Mouse (Mus musculus) limb, embryonic 12.5 days (tissue): ENCODE measurements around the gene Ttll5. TPM values are rescaled to one million over a fixed set of nuclear protein-coding genes. Genes with fewer than 3 reads are reported as not detected.
A peak's percentile ranks its signal among the peaks of the same experiment; 100 is the strongest.

ENCODE experiments used
- ATAC-seq: fragments of 200-750 bp; cut with Nextera tagmentation; 2 replicates; pipeline ENCODE4 v1.8.0; 2017; ENCODE audit warnings: low read depth, moderate TSS enrichment; ENCODE audit not compliant: insufficient number of reproducible peaks, insufficient read depth, low FRiP score, low TSS enrichment
- H3K27ac ChIP-seq: fragments of 300-500 bp; sonication (generic); 2 replicates; pipeline ENCODE4 v1.5.1; 2016; ENCODE audit warnings: mild to moderate bottlenecking, moderate library complexity
- H3K27me3 ChIP-seq: fragments of 300-500 bp; sonication (generic); 2 replicates; pipeline ENCODE4 v1.6.1; 2016; ENCODE audit warnings: mild to moderate bottlenecking, moderate library complexity
- H3K36me3 ChIP-seq: fragments of 300-500 bp; sonication (generic); 2 replicates; pipeline ENCODE4 v1.6.1; 2016; ENCODE audit warnings: mild to moderate bottlenecking, moderate library complexity
- H3K4me1 ChIP-seq: fragments of 300-500 bp; sonication (generic); replicated peaks from 2 replicates; pipeline ENCODE4 v1.6.1; 2016
- H3K4me2 ChIP-seq: fragments of 300-500 bp; sonication (generic); 2 replicates; pipeline ENCODE4 v1.6.1; 2016; ENCODE audit warnings: mild to moderate bottlenecking, moderate library complexity
- H3K4me3 ChIP-seq: fragments of 300-500 bp; sonication (generic); replicated peaks from 2 replicates; pipeline ENCODE4 v1.5.1; 2016; ENCODE audit warnings: mild to moderate bottlenecking
- H3K9ac ChIP-seq: fragments of 300-500 bp; sonication (generic); replicated peaks from 2 replicates; pipeline ENCODE4 v1.6.1; 2016; ENCODE audit warnings: mild to moderate bottlenecking, moderate library complexity
- H3K9me3 ChIP-seq: fragments of 300-500 bp; sonication (generic); 2 replicates; pipeline ENCODE4 v1.6.1; 2016; ENCODE audit warnings: mild to moderate bottlenecking, moderate library complexity
- WGBS: fragments of 180-500 bp; shearing (Covaris S2); methylation state at CpG from one replicate; pipeline ENCODE4 v1.1.7; 2016; 5-methylcytosine and 5-hydroxymethylcytosine counted together
- polyA plus RNA-seq: library from polyadenylated mRNA; unstranded; fragments of >200 nt; fragmentation: Nextera tagmentation; extraction: Ambion mirVana; gene quantifications from 2 replicates; pipeline ENCODE4 v1.2.1, GENCODE M21; 2016

Gene Ttll5
- polyA plus RNA-seq, 1 experiment from 2014 or later = 14.7 TPM

- Histone ChIP-seq H3K9me3 (no peaks in the 10 kb centered on the region), H3K9ac (no peak overlapping the region), H3K4me1 (peaks cover 32% of the 10 kb centered on the region), H3K36me3 (no peaks in the 10 kb centered on the region), H3K4me2 (no peak overlapping the region), H3K27ac (no peak overlapping the region), H3K4me3 (no peak overlapping the region), H3K27me3 (no peaks in the 10 kb centered on the region)
- ATAC-seq = no peak
- 86% methylated on average over 4 of the region's 4 CpGs for WGBS
These were observed 143.9 kb downstream of the Ttll5 start for GRCm38 (mm10) chr12:85968409-85968808.

DNA sequence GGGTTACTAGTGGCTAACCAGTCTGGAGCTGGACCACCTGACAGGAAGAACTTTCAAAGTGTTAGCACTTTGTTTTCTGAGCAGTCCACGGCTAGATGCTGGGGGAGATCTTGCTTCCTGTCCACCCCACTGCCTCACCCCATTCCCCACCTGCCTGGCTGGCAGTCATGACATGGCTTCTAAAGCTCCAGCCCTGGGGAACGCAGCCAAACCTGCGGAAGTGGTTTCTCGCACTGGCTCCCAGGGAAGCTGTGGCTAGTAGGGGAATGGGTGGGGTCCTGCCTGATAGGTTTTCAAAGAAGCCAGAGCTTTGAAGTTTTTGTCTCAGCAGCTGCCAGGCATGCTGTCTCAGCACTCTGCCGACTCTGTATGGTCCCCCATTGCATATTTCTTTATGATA lies 145.1 kb downstream of the Ttll5 start:
- H3K4me1 ChIP-seq = peaks cover 32% of the 10 kb centered on the region
- ATAC-seq = no peak
- 40% methylated on average over 5 of the region's 5 CpGs for WGBS
- H3K9ac ChIP-seq = no peak overlapping the region
- H3K27ac ChIP-seq = peak overlapping the region; percentile 41; the same call in 1 of the 2 replicates
- H3K4me3 ChIP-seq = no peak overlapping the region
- H3K9me3 ChIP-seq = no peaks in the 10 kb centered on the region
- H3K36me3 ChIP-seq = no peaks in the 10 kb centered on the region
- no peaks in the 10 kb centered on the region for H3K27me3 ChIP-seq
- H3K4me2 ChIP-seq = no peak overlapping the region

DNA sequence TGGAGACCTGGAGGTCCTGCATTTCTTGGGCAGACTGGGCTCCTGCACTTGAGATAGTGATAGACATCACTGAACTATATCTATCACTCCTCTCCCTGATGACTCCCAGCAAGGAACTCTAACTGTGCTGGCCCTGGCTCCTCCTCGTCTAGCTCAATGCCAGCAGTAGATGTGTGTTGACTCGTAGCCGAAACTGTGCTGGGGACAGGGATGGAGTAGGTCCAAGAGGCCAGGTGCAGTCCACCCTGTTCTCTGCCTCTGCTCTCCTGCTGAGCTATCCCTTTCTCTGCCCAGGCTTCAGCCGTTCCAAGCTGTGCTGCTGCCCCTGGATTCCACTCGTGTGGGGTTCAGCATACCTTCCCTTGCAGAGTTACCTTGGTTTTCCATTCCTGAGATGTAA lies 145.7 kb downstream of the Ttll5 start:
- Histone ChIP-seq H3K4me2 (no peak overlapping the region), H3K9ac (no peak overlapping the region), H3K4me1 (peaks cover 30% of the 10 kb centered on the region), H3K36me3 (no peaks in the 10 kb centered on the region), H3K27ac (peak overlapping the region; percentile 50), H3K4me3 (no peak overlapping the region), H3K9me3 (no peaks in the 10 kb centered on the region), H3K27me3 (no peaks in the 10 kb centered on the region)
- WGBS = 69% methylated on average over 5 of the region's 5 CpGs
- ATAC-seq = no peak

- no peak overlapping the region for H3K27ac ChIP-seq
- peaks cover 30% of the 10 kb centered on the region for H3K4me1 ChIP-seq
- no peaks in the 10 kb centered on the region for H3K9me3 ChIP-seq
- ATAC-seq = no peak
- WGBS = 71% methylated on average over 2 of the region's 2 CpGs
- H3K9ac ChIP-seq = no peak overlapping the region
- H3K27me3 ChIP-seq = no peaks in the 10 kb centered on the region
- H3K4me2 ChIP-seq = no peak overlapping the region
- H3K4me3 ChIP-seq = no peak overlapping the region
- no peaks in the 10 kb centered on the region for H3K36me3 ChIP-seq
These were observed 146.3 kb downstream of the Ttll5 start for GRCm38 (mm10) chr12:85970803-85971202.

GRCm38 (mm10) chr12:85971655-85972054 lies 147.2 kb downstream of the Ttll5 start:
- H3K27ac ChIP-seq = no peak overlapping the region
- H3K36me3 ChIP-seq = no peaks in the 10 kb centered on the region
- no peaks in the 10 kb centered on the region for H3K9me3 ChIP-seq
- WGBS = 87% methylated on average over 4 of the region's 4 CpGs
- no peaks in the 10 kb centered on the region for H3K27me3 ChIP-seq
- no peak for ATAC-seq
- no peak overlapping the region for H3K9ac ChIP-seq
- H3K4me3 ChIP-seq = no peak overlapping the region
- H3K4me1 ChIP-seq = peaks cover 30% of the 10 kb centered on the region
- H3K4me2 ChIP-seq = no peak overlapping the region

- H3K9me3 ChIP-seq = no peaks in the 10 kb centered on the region
- 0 out of 2 replicates have a peak, but pooled peaks have one; percentile 44 for ATAC-seq
- H3K4me1 ChIP-seq = peaks cover 40% of the 10 kb centered on the region
- no peaks in the 10 kb centered on the region for H3K36me3 ChIP-seq
- peak overlapping the region; percentile 47; the same call in 1 of the 2 replicates for H3K27ac ChIP-seq
- H3K4me2 ChIP-seq = no peak overlapping the region
- 62% methylated on average over 4 of the region's 4 CpGs for WGBS
- H3K9ac ChIP-seq = no peak overlapping the region
- no peak overlapping the region for H3K4me3 ChIP-seq
- H3K27me3 ChIP-seq = no peaks in the 10 kb centered on the region
These were observed 149.1 kb downstream of the Ttll5 start for GRCm38 (mm10) chr12:85973526-85973925.

- H3K4me1 ChIP-seq = peaks cover 41% of the 10 kb centered on the region
- H3K9me3 ChIP-seq = no peaks in the 10 kb centered on the region
- H3K27ac ChIP-seq = peak overlapping the region; percentile 47
- H3K36me3 ChIP-seq = no peaks in the 10 kb centered on the region
- no peak overlapping the region for H3K4me3 ChIP-seq
- 50% methylated on average over 4 of the region's 4 CpGs for WGBS
- H3K27me3 ChIP-seq = no peaks in the 10 kb centered on the region
- no peak overlapping the region for H3K4me2 ChIP-seq
- no peak for ATAC-seq
- no peak overlapping the region for H3K9ac ChIP-seq
These were observed 149.6 kb downstream of the Ttll5 start for GRCm38 (mm10) chr12:85974030-85974429.

DNA sequence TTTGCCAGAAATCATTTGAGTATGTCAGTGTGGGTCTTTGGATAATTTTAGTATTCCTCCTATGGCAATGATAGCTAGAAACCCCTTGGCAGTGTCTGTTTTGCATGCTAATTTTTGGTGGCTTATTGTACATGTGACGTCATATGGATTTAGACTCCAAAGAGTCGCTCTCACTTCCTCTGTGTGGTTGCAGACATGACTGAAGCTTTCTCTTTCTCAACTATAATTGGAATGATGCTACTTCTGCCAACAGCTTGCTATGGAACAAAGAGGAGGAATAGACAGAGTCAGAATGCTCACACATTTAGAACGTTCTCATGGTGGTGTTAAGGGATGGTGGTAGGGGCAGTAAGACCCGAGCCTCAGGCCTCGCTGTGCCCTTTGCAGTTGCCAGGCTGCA lies 155.5 kb downstream of the Ttll5 start:
- 84% methylated on average over 5 of the region's 5 CpGs for WGBS
- no peak overlapping the region for H3K4me2 ChIP-seq
- H3K9me3 ChIP-seq = no peaks in the 10 kb centered on the region
- no peak overlapping the region for H3K4me3 ChIP-seq
- H3K36me3 ChIP-seq = no peaks in the 10 kb centered on the region
- ATAC-seq = no peak
- peaks cover 11% of the 10 kb centered on the region for H3K4me1 ChIP-seq
- no peaks in the 10 kb centered on the region for H3K27me3 ChIP-seq
- no peak overlapping the region for H3K9ac ChIP-seq
- H3K27ac ChIP-seq = no peak overlapping the region

DNA sequence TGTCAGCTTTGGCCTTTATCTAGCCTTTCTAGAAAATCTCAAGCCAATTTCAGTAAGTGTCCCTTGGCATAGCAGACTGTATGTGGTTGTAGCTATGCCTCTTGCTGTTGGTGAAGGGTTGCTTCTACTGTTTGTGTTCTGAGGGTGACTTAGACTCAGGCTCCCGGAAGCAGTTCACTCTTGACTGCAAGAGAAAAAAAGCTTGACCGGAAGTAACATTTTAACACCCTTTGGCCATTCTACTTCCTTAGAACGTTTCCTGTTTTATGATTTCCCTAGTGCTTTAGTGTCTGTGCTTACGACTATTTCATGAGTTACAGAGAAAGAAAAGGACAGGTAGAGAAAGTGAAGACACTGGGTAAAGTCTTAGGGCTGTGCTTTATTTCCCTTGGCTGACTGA lies 161.1 kb downstream of the Ttll5 start:
- Histone ChIP-seq H3K4me3 (no peak overlapping the region), H3K4me1 (peaks cover 6% of the 10 kb centered on the region; the same call in 1 of the 2 replicates), H3K27me3 (no peaks in the 10 kb centered on the region), H3K36me3 (peaks cover 3% of the 10 kb centered on the region; the same call in 1 of the 2 replicates), H3K27ac (no peak overlapping the region), H3K9ac (no peak overlapping the region), H3K9me3 (no peaks in the 10 kb centered on the region), H3K4me2 (no peak overlapping the region)
- WGBS = 55% methylated on average over 4 of the region's 4 CpGs
- no peak for ATAC-seq

DNA sequence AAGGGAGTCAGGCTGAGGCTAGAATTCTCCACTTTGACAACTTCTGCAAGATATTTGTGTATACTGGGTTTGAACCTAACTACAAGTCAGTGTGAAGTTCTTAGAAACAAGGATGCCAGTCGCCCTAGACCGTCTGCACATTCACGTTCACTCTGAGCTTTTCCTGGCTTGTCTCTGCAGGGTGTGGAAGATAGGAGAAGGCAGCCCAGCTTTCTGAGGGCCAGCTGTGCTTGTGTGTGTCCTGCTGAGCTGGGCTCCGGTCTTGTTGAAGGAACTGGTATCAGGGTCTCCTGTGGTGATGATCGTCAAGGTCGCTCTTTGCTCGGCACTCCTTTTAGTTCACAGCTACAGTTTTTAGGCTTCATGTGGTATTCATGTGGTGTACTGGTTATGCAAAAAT lies 161.6 kb downstream of the Ttll5 start:
- ATAC-seq = no peak
- 64% methylated on average over 7 of the region's 7 CpGs for WGBS
- H3K4me3 ChIP-seq = no peak overlapping the region

GRCm38 (mm10) chr12:85986540-85987443 lies 162.3 kb downstream of the Ttll5 start:
- WGBS = 46% methylated on average over 13 of the region's 13 CpGs
- H3K27ac ChIP-seq = no peak overlapping the region

More for the DNA sequence above, 161.6 kb downstream of the Ttll5 start:
- Histone ChIP-seq H3K9ac (no peak overlapping the region), H3K27me3 (no peaks in the 10 kb centered on the region), H3K9me3 (no peaks in the 10 kb centered on the region), H3K4me1 (peaks cover 6% of the 10 kb centered on the region; the same call in 1 of the 2 replicates), H3K4me2 (no peak overlapping the region), H3K36me3 (peaks cover 3% of the 10 kb centered on the region; the same call in 1 of the 2 replicates), H3K27ac (no peak overlapping the region)

More at GRCm38 (mm10) chr12:85986540-85987443, 162.3 kb downstream of the Ttll5 start:
- Histone ChIP-seq H3K9me3 (no peaks in the 10 kb centered on the region), H3K9ac (no peak overlapping the region), H3K4me1 (peaks cover 6% of the 10 kb centered on the region; the same call in 1 of the 2 replicates), H3K27me3 (no peaks in the 10 kb centered on the region), H3K4me3 (no peak overlapping the region), H3K4me2 (no peak overlapping the region), H3K36me3 (peaks cover 3% of the 10 kb centered on the region; the same call in 1 of the 2 replicates)
- ATAC-seq = no peak
